Mouse (Mus musculus): ENCODE measurements around the gene Slc35b3.

Slc35b3 gene

DNA sequence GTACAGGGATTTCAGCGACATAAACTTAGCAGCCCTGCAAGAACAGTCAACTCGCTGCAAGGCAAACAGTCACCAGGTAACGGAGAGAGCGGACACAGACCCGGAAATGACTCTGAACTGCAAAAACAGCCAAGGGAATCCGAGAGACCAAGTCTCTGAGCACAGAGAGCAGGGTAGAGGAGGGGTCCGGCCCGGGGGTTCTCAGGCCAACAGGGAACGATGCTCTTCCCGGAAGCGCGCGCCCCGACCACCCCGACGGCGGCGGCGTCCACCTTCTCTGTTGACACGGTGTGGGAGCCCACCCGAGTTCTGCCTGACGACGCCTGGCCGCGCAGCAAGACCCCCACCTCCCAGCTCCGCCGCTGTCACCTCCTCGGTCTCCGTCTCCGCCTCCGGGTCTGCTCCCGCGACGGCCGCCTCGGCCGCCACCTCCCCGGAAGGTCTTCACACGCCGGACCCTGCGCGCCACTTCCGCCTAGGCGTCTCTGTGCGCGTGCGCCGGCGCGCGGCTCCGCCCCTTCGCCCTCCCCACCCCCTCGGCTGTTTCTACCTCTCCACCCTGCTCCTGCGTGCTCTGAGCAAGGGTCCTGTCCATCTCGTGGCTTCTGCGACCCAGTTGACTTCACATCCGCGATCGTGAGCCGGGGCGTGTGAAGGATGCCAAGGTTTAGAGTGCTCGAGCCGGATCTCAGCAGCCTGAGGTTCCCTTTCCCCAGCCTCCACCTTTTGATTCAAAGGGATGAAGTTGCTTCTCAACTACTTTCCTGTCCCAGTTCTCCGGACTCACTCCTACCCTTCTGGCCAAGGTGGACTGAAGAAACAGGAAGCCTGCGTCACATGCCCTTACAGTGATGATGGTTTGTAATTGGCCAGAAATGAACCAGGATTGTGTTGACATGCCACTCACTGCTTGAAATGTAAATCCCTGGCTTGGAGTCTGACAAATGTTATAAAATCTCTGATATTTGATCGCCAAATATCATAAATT is at the start of gene Slc35b3:
Slc35b3 (minus strand) TSS at position 813 of the 988 bp plus-strand sequence.
- DNase-seq: peak; percentile 93

DNA sequence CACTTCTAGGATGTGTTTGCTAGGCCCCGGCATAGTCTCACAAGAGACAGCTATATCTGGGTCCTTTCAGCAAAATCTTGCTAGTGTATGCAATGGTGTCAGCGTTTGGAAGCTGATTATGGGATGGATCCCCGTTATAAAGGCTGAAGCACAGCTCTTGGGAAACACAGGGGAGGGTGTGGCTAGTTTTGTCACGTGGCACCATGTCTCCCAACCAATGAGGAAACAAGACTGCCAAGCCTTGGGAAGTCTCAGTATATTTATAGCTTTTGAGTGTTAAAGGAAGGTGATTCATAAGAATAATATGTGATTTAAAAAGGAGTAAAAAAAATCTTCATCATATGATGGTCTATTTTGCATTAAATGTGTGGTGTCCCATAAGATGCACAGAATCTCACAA is 49.6 kb upstream of the Slc35b3 start:
- no peak for DNase-seq

DNA sequence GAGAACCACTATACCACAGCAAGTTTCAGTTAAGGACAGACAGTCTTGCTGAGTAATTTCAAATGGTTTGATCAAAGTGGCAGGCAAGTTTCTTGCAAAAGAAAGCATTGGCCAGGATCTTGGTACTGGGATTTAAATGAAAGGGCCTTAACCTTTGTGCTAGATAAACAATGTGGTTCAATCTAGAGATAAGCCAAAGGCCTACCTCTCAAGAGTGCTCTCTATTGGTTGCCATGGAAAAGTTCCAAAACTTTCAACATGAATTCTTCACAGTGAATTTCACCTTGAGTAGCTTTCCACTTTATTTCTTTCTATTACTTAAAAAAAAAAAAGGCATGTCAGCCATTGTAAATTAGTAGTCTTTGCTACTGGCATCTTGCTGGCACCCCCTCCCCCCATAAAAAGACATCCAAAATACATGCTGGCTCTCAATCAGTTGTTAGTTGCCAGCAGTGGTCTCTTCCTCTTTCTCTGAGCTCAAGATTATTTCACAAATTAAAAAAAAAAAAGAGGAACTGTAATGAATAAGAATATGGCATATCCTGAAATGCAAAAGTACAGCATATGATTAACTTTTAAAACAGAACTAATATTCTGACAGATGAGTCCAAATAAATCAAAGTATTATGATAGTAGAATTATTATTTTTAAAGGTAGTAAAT is 42.6 kb upstream of the Slc35b3 start:
- DNase-seq: no peak

DNA sequence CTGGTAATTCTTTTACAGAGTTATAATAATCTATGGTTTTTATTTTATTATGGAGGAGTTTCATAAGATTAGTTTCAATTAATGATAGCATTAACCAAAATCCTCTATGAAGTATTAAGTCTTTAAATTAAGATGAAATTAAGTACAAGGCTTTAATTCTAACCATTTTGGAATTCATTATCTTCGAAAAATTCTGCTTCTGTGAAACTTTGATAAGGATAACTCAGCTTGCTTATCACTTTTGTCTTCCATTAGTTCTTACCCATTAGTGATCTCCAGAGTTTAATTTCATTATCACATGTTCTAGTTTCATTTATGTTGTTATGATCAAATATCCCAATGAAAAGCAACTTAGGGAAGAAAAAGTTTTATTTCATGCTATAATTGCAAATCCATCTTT is 41.7 kb upstream of the Slc35b3 start:
- no peak for DNase-seq

DNA sequence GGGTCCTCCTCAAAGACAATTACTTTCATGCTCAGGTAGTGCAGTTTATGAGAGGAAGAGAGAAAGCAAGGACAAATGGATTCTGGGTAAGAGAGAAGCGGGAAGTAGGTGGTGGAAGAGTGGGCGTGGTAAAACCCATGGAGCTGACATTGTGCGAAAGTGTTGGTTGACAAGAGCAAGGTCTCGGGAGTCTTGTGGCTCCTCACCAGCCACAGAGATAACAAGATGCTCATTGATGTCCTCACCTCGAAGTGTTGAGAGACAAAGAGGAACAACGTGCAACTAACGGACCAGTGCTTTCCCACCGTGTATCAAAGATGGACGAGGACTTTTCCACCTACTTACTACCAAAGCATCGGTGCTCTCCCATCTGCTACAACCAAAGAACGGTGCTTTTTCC is 40.8 kb upstream of the Slc35b3 start:
- DNase-seq: no peak

DNA sequence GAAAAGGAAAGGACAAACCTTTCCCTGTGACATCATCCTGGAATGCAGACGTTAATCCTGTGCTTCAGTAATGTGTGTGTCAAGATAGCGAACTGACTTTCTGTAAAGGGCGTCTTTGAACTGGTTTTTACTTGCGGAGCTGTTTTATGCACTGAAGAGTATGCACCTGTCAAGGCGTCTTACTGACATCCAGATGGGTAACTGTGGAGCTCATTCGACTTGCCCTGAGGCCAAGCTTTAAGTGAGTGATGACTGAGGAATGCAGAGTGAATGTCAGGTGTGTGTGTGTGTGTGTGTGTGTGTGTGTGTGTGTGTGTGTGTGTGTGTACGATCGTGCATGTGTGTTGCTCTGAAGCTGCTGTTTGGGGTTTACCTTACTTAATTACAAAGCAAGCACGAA is 38.3 kb upstream of the Slc35b3 start:
- no peak for DNase-seq

DNA sequence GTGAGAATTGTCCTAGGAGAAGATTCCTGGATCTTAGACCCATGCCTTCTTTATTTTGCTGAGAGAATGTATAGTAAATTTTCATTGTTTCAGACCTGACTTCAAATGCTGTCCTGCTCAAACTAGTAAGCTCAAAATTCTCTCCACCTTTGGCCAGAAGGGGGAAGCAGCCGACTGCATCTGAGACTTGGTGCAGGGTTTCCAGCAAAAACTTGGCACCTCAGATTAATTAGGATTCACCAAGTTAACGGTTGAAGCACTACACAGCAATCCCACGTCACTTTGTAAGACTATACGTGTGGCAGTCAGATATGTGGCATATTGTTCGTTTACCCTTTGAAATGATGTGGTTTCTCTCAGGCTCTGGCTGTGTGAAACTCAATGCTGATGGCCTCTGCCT is 31.9 kb upstream of the Slc35b3 start:
- DNase-seq: peak; percentile 60

DNA sequence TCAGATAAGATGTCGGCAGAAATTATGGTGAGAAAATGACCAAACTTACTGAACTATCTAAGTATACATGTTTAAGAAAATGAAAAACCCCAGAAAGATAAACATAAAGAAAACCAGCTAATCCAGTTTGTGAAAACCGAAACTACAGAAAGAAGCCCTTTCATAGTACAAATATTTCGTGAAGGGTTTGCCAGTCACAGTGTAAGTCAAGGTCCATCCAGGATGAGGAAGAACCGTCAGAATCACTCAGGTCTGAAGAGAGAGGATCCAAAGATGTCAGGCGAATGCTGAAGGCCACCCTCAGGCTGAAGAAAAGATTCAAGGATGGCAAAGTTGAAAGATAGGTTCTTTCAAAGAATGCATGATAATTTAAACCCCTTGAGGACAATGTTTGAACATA is 23.1 kb upstream of the Slc35b3 start:
- DNase-seq: no peak

DNA sequence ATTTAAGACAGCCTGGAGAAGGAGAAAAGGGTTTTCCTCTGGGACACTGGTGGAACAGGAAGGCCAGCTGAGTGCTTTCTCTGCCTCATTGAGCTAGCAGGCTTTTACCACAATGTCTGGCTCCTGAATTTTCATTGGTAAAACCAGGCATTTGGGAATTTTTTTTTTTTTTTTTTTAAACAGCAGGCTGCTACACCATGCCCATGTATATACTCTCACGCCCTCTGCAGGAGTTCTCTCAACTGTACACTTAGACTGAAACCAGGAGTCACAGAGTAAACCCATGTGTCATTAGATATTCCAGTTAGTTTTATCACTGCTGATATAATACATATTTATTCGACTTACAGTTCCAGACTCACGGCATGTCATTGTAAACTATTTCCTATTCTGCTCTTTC is 20.2 kb upstream of the Slc35b3 start:
- no peak for DNase-seq

DNA sequence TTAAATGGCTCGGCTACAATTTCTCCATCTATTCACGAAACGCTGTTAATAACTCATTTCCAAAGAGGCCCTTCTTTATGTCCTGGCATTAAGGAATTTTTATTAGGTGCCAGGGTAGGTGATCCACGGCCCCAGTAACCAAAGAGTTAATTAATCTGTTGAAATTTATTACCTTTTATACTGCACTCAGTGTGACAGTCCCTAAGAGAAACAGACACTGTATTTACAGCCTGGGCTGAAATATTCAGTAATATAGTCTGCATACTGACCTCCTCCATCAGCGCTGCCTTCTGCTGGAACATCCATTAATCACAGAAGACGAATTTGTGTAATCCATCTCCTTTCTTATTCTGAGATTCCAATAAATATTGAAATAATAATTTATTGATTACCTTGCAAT is 16.3 kb upstream of the Slc35b3 start:
- no peak for DNase-seq

DNA sequence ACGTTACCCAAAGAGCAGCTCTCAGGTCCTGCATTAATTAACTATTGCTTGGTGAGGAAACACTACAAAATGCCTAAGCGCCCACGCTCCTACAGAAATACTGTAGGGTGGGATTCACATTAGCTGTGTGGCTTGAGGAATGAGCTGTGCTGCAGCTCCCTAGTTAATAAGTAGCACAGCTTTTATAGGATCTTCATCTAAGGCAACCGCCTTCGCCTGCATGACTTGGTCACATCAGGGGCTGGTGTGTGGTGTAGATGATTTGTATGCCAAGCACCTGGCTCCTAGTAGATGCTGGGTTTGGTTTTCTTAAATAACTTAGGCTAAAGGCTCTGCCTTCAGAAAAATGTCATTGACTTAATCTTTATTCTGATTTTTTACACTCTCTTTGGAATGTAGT is 15.2 kb upstream of the Slc35b3 start:
- DNase-seq: no peak

DNA sequence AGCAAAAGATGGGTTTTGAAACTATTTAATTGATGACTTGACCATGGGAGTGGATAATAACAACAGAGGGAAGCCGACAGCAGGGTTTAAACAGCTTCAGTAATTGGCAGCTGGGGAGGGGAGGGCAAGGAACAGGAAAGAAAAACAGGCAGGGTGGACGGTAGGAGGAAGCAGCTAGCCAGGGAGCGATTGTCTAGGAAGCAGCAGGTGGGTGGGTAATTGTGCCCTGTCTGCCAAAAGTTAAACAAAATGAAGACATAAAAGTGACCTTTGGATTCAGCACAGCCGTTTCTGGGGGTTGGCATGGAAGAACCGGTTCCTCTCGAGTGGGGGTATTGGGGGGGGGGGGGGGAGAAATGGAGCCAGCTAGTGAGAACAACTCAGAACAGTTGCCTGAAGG is 11.9 kb upstream of the Slc35b3 start:
- no peak for DNase-seq

DNA sequence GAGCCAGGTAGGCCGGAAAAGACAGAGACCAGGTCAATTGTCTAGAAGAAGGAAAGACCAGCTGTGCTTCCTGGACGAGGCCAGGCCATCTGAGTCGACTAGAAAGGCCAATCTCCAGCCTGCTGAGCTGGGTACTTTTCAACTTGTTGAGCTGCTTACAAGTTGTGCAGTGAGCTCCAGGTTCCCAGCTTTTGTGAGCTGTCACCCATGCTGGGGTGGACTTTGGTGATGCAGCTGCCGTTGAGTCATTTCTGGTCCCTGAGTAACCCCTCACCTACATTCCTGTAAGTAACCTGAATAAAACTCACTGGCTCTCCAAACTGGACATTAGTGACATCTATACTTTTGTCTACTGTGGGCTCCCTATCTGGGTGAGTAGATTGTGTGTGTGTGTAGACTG is 10.4 kb upstream of the Slc35b3 start:
- DNase-seq: no peak

DNA sequence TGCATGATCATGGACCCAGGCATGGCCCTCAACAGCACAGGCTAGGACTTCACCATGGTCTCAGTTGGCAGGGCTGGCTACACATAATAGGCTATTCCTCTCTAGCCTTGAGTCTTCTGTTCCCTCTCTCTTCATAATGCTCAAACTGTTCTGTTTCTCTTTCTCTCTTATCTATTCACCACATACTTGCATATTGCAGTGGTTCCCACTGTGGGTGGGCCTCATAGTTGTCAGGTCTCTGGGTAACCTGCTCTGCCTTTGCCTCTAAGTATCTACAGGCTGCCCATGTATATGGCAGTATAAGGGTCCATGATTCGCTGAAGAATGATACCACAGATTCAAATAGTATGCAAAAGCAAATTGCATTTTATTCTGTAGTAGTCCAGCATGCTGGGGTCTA is 6.8 kb upstream of the Slc35b3 start:
- DNase-seq: no peak

DNA sequence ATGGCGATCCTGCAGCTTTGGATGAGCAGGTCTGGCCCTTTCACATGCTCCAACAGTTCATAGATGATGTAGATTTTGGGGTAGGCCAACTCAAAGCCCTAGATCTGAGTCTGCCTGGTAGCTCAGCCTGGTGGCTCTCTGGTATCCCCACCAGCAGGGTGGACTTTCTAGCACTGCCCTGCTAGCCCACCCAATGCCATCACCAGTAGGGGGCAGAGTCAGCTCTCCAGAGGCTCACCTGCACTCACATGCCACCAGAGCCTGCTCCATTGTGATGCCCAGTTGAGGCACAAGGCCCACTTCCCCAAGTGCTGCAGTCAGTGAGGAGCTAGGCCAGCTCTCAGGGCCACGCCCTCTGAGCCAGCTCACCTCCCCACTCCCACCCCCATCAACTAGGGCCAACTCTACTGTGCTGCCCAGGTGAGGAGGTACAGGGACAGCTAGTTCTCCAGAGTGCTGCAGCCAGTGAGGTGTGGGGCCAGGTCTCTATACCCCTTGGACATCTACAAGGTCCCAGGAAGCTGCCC is 6.3 kb upstream of the Slc35b3 start:
- DNase-seq: no peak

DNA sequence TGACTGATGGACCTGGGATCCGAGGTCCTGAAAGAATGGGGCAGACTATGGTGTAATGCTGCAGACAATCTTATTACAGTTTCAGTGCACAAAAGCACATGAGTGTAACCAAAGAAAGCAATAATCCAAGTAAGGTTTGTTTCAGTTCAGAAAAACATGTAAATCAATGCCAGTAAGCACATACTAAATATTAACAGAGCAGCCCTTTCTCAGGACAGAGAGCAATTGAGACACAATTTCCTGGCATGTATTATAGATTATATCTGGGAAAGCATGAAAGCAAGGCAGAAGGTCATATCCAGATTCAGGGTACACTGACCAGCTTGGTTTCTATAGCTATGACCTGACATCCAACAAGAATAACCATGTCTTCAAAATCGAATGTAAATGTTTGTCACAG is 2.1 kb upstream of the Slc35b3 start:
- DNase-seq: no peak

DNA sequence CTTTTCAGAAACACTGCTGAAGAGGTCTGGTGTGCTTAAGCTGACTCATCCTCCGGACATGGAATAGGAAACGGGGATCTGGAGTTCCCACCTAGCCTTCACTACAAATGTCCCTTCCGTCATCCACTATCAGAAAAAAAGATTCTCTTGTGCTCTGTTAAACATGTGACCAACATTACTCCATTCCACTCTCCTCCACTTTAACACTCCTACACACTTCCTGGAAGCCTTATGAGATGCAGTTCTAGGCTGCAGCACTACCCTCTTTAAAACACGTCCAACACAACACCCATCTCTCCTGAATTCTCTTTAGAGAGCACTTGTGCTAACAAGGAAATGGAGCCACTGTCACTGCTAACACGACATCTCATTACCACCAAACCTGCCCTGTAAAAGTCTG is 2.6 kb downstream of the Slc35b3 start:
- DNase-seq: no peak

DNA sequence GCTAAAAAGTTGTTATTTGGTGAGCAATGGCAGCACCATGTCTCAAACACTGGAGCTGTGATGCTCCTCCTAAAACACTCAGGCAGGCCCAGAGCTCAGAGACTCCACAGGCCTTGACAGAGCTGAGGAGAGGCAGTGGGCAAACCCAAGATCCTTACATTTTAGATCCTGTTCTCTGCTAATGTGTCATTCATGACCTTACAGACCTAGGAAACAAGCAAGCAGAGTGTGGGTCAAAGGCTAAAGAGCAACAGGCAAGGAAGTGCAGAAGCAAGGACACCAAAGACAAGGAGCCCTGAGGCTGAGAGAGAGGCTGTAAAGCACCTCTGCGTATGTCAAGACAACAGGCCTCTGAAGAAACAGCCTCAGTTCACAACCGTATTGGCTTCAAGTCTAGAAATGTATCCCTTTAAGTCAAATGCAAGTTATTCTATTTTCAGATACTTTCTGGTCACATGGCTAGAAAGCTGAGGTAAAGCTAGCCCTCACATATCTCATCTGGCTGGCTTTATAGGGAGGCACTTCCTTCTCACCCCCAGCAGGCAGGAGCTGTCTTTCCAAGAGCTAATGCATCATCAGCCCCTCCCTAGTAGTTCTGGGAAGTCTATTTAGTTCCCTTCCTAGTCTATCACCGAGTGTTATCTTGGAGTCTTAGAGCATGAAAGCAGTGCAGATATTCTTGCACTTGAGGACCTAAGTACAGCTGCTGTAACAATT is 14.2 kb downstream of the Slc35b3 start:
- DNase-seq: no peak

DNA sequence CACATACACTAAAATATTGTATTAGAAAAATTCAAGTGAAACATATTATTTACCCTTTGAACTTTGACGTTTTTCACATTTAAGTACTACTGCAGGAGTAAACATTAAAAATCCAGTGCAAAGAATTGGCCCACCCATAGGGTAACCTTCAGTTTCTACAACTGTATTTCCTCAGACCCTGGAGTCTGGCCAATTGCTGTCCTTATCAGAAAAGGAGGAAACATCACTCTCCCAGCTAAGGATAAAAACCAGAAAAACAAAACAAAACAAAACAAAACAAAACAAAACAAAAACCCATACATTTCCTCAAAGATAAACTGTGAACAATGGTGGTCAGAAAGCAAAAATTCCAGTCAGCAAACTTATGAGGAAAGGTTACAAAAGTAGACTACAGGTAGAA is 14.9 kb downstream of the Slc35b3 start:
- peak; percentile 27 for DNase-seq

DNA sequence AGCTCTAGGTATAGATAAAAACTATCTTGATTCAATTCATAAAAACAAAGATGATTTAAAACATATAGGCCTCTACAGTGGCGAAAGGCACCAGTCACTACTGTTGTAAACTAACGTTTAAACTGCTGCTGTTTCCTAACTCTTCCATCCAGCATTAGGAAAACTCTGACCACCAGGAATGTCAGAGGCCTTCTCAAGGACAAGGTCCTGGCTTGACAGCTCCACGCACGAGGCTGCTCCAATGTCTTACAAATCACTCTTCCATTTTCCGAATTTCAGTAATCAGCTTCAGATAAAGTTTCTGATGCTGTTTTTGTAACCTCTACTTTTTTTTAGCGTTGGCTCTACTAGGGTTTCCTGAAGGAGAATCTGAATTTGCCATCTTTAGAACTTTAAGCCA is 15.7 kb downstream of the Slc35b3 start:
- no peak for DNase-seq

DNA sequence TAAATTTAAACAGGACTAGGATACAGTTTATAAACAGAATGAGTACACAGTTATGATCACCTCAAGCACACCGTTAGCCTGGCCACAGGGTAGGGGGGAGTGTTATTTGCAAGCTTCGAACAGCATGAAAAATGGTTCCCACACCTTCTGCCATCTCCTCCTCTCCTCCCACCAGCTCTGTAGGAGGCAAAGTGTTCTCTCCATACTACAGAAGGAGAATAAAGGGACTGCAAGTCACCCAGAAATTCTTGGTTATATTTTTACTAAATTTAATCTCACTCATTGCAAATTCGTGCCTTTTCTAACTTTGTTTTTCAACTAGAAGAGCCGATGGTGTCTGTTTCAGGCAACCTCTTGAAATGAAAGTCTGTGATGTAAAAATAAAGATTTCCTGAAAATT is 18.9 kb downstream of the Slc35b3 start:
- no peak for DNase-seq

DNA sequence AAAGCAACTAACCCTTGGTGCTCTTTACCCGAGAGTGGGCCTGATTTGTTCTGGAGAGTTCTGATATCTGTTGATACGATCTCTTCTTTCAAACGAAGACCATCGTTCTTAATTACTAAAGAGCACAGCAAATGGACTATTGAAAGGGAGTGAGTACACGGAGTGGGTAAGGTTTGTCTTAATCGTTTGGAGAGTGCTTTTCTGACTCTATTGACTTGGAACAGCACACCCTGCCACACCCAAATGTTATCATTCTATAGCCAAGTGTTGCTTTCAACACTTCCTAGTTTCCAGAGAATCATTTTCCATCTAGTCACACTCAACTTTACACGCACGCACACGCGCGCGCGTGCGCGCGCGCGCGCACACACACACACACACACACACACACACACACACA is 19.4 kb downstream of the Slc35b3 start:
- DNase-seq: no peak

DNA sequence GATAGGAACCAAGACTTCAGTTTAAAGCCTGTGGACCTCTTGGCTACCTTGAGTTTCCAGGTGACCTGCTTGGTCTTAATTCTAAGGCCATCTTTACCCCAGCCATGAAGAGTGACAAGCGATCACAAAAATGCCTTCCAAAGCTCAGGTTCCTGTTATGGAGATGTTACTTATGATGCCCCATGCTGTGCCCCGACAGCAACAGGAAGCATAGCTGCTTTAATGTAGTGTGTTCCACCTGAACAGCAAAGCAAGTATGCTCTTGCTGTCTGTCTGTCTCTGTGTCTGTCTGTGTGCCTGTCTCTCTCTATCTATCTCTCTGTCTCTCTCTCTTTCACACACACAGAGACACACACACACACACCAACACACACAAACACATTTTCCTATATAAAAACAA is 22.2 kb downstream of the Slc35b3 start:
- no peak for DNase-seq

Measured in kidney, postnatal 10 days (tissue).